Mouse (Mus musculus): ENCODE measurements at regions not wholly inside any gene's neighbourhood (a gene's known extent, or its start where the extent isn't known, plus 50 kb on each side); places are given as distances from the start of the nearest gene placed in this dataset.
A peak's percentile ranks its signal among the peaks of the same experiment; 100 is the strongest.

GRCm38 (mm10) chr7:116596914-116597313, 92.7 kb downstream of the Nucb2 start:
- no peaks in the 10 kb centered on the region for H3K4me1 ChIP-seq (ENCODE audit: control insufficient read depth, insufficient read depth, low read length)
- no peak overlapping the region for H3K27ac ChIP-seq (ENCODE audit: low read length)
- H3K9ac ChIP-seq (ENCODE audit: low read depth, low read length), result no peak overlapping the region
- H3K27me3 ChIP-seq (ENCODE audit: control insufficient read depth, insufficient read depth, low read depth, low read length), result no peaks in the 10 kb centered on the region
- no peak overlapping the region for H3K4me3 ChIP-seq (ENCODE audit: low read depth, low read length)
- no peaks in the 10 kb centered on the region for H3K36me3 ChIP-seq (ENCODE audit: control insufficient read depth, insufficient read depth, low read length)
- H3K9me3 ChIP-seq (replicated peaks; ENCODE audit: control insufficient read depth, low read length, poor library complexity, severe bottlenecking), result peaks cover 13% of the 10 kb centered on the region
- ATAC-seq, result no peak
- H3K4me2 ChIP-seq (ENCODE audit: low read length), result no peak overlapping the region

DNA sequence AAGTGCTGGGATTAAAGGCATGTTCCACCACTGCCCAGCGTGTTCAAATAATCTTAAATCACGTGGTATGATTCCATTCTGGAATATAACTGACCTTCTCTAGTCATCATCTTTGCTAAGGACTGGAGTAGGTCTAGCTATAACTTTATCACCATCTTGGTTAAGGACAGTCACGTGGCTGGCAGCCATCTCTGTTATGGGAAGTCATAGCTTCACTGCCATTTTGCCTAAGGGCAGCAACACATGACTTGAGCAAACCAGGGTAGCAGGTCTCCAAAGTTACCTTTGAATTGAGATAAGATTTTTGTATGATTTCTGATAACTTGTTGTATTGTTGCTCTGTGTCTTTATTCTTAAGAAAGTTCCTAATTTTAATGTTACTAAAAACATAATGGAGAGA, 96.2 kb downstream of the Nucb2 start:
- no peak for ATAC-seq
- H3K4me2 ChIP-seq (ENCODE audit: low read length), result no peak overlapping the region
- H3K27me3 ChIP-seq (ENCODE audit: control insufficient read depth, insufficient read depth, low read depth, low read length), result no peaks in the 10 kb centered on the region
- no peak overlapping the region for H3K9ac ChIP-seq (ENCODE audit: low read depth, low read length)
- no peak overlapping the region for H3K27ac ChIP-seq (ENCODE audit: low read length)
- H3K4me3 ChIP-seq (ENCODE audit: low read depth, low read length), result no peak overlapping the region
- WGBS, result 86% methylated on average over 3 of the region's 3 CpGs
- no peaks in the 10 kb centered on the region for H3K36me3 ChIP-seq (ENCODE audit: control insufficient read depth, insufficient read depth, low read length)
- peaks cover 13% of the 10 kb centered on the region for H3K9me3 ChIP-seq (replicated peaks; ENCODE audit: control insufficient read depth, low read length, poor library complexity, severe bottlenecking)
- H3K4me1 ChIP-seq (ENCODE audit: control insufficient read depth, insufficient read depth, low read length), result no peaks in the 10 kb centered on the region

- Histone ChIP-seq H3K27me3 (ENCODE audit: control insufficient read depth, insufficient read depth, low read depth, low read length) (no peaks in the 10 kb centered on the region), H3K4me3 (ENCODE audit: low read depth, low read length) (no peak overlapping the region), H3K9ac (ENCODE audit: low read depth, low read length) (no peak overlapping the region), H3K4me2 (ENCODE audit: low read length) (no peak overlapping the region), H3K4me1 (ENCODE audit: control insufficient read depth, insufficient read depth, low read length) (no peaks in the 10 kb centered on the region; the same call in 1 of the 2 replicates), H3K36me3 (ENCODE audit: control insufficient read depth, insufficient read depth, low read length) (no peaks in the 10 kb centered on the region), H3K27ac (ENCODE audit: low read length) (no peak overlapping the region), H3K9me3 (replicated peaks; ENCODE audit: control insufficient read depth, low read length, poor library complexity, severe bottlenecking) (peaks cover 12% of the 10 kb centered on the region)
- 90% methylated on average over 6 of the region's 6 CpGs for WGBS
- ATAC-seq, result no peak
Measured at GRCm38 (mm10) chr7:116603167-116603839, 99.1 kb downstream of the Nucb2 start.

DNA sequence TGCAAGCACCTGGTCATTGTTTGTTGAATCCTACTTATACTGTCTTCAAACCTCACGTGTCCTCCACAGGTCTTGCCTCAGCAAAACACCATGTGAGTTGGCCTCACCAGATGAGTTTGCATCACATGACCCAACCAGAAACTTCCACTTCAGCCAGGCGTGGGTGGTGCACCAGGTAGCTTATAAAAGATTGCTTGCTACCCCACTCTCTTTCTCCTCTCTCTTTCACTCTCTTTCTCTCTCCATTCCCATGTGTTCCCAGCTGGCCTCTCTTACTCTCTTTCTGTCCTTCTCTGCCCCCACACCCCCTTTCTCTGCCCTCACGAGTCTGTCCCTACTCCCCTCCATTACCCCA, 99.6 kb downstream of the Nucb2 start:
- Histone ChIP-seq H3K4me3 (ENCODE audit: low read depth, low read length) (no peak overlapping the region), H3K9ac (ENCODE audit: low read depth, low read length) (no peak overlapping the region), H3K36me3 (ENCODE audit: control insufficient read depth, insufficient read depth, low read length) (no peaks in the 10 kb centered on the region), H3K4me1 (ENCODE audit: control insufficient read depth, insufficient read depth, low read length) (no peaks in the 10 kb centered on the region; the same call in 1 of the 2 replicates), H3K27ac (ENCODE audit: low read length) (no peak overlapping the region), H3K27me3 (ENCODE audit: control insufficient read depth, insufficient read depth, low read depth, low read length) (no peaks in the 10 kb centered on the region), H3K4me2 (ENCODE audit: low read length) (no peak overlapping the region), H3K9me3 (replicated peaks; ENCODE audit: control insufficient read depth, low read length, poor library complexity, severe bottlenecking) (peaks cover 10% of the 10 kb centered on the region)
- 90% methylated on average over 3 of the region's 3 CpGs for WGBS
- ATAC-seq, result no peak

DNA sequence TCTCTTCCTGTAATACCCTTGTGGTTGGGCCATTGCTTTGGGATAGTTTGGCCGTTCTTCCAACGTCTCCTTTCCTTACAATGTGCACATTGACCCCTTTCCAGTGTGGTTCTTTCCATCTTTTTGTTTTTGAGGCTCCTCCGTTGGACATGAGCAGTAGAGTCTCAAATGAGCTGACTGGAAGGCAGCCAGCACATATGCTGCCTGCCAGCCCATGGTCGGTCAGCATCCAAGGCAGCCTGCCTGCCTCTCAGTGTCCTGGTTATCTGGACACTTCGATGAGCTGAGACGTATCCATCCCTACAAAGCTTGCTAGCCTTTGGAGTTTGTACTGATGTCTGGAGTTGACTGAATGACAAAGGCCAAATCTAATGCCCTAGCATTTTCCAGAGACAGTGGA, 102.1 kb downstream of the Nucb2 start:
- H3K9me3 ChIP-seq (replicated peaks; ENCODE audit: control insufficient read depth, low read length, poor library complexity, severe bottlenecking), result peaks cover 5% of the 10 kb centered on the region
- no peak overlapping the region for H3K4me3 ChIP-seq (ENCODE audit: low read depth, low read length)
- no peak for ATAC-seq
- 76% methylated on average over 6 of the region's 6 CpGs for WGBS
- no peaks in the 10 kb centered on the region for H3K36me3 ChIP-seq (ENCODE audit: control insufficient read depth, insufficient read depth, low read length)
- no peak overlapping the region for H3K9ac ChIP-seq (ENCODE audit: low read depth, low read length)
- H3K4me1 ChIP-seq (ENCODE audit: control insufficient read depth, insufficient read depth, low read length), result no peaks in the 10 kb centered on the region; the same call in 1 of the 2 replicates
- H3K4me2 ChIP-seq (ENCODE audit: low read length), result no peak overlapping the region
- H3K27me3 ChIP-seq (ENCODE audit: control insufficient read depth, insufficient read depth, low read depth, low read length), result no peaks in the 10 kb centered on the region
- H3K27ac ChIP-seq (ENCODE audit: low read length), result no peak overlapping the region

- no peaks in the 10 kb centered on the region for H3K9me3 ChIP-seq (replicated peaks; ENCODE audit: control insufficient read depth, low read length, poor library complexity, severe bottlenecking)
- no peaks in the 10 kb centered on the region for H3K27me3 ChIP-seq (ENCODE audit: control insufficient read depth, insufficient read depth, low read depth, low read length)
- 65% methylated on average over 6 of the region's 6 CpGs for WGBS
- H3K36me3 ChIP-seq (ENCODE audit: control insufficient read depth, insufficient read depth, low read length), result no peaks in the 10 kb centered on the region
- H3K4me2 ChIP-seq (ENCODE audit: low read length), result no peak overlapping the region
- no peak overlapping the region for H3K27ac ChIP-seq (ENCODE audit: low read length)
- no peak overlapping the region for H3K4me3 ChIP-seq (ENCODE audit: low read depth, low read length)
- H3K4me1 ChIP-seq (ENCODE audit: control insufficient read depth, insufficient read depth, low read length), result no peaks in the 10 kb centered on the region; the same call in 1 of the 2 replicates
- H3K9ac ChIP-seq (ENCODE audit: low read depth, low read length), result no peak overlapping the region
- ATAC-seq, result no peak
Measured at GRCm38 (mm10) chr7:116606751-116607483, 102.7 kb downstream of the Nucb2 start.

DNA sequence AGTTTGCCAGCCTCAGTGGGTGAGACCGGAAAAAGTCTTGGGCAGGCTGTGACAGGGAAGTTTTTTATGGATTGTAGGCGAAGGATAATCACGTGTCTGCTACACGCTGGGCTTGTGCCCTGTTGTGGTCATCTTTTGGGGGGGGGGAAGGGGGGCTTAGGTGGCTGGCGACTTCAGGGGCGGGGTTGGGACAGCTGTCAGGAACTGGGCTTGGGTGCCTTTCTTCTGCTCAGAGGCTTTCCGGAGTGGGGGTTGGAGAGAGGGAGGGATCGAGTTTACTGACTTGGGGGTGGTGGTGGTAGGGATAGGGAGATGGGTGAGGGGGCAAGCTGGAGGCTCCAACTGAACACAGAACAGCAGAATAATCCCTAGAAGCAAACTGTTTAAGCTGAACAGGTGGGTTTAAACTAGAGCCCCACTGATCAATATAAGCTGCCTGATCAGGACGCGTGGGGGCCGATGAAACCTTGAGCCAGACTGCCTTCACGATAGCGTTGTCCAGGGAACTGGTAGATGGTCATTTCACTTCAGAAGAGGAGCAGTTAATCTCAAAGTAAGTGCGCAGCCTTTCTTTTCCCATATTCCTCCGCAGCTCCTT, 103.6 kb downstream of the Nucb2 start:
- H3K4me2 ChIP-seq (ENCODE audit: low read length), result peak overlapping the region; percentile 72
- 7% methylated on average over 15 of the region's 15 CpGs for WGBS
- no peaks in the 10 kb centered on the region for H3K36me3 ChIP-seq (ENCODE audit: control insufficient read depth, insufficient read depth, low read length)
- no peaks in the 10 kb centered on the region for H3K9me3 ChIP-seq (replicated peaks; ENCODE audit: control insufficient read depth, low read length, poor library complexity, severe bottlenecking)
- H3K9ac ChIP-seq (ENCODE audit: low read depth, low read length), result no peak overlapping the region; the same call in 1 of the 2 replicates
- no peaks in the 10 kb centered on the region for H3K27me3 ChIP-seq (ENCODE audit: control insufficient read depth, insufficient read depth, low read depth, low read length)
- no peaks in the 10 kb centered on the region; the same call in 1 of the 2 replicates for H3K4me1 ChIP-seq (ENCODE audit: control insufficient read depth, insufficient read depth, low read length)
- no peak overlapping the region for H3K27ac ChIP-seq (ENCODE audit: low read length)
- peak overlapping the region; percentile 29 for H3K4me3 ChIP-seq (ENCODE audit: low read depth, low read length)
- peak; percentile 62 for ATAC-seq

- peak; percentile 72 for ATAC-seq
- no peaks in the 10 kb centered on the region for H3K9me3 ChIP-seq (replicated peaks; ENCODE audit: control insufficient read depth, low read length, poor library complexity, severe bottlenecking)
- H3K27ac ChIP-seq (ENCODE audit: low read length), result no peak overlapping the region
- no peaks in the 10 kb centered on the region for H3K27me3 ChIP-seq (ENCODE audit: control insufficient read depth, insufficient read depth, low read depth, low read length)
- H3K9ac ChIP-seq (ENCODE audit: low read depth, low read length), result no peak overlapping the region
- WGBS, result 28% methylated on average over 15 of the region's 15 CpGs
- H3K36me3 ChIP-seq (ENCODE audit: control insufficient read depth, insufficient read depth, low read length), result no peaks in the 10 kb centered on the region
- H3K4me2 ChIP-seq (ENCODE audit: low read length), result peak overlapping the region; percentile 72
- H3K4me3 ChIP-seq (ENCODE audit: low read depth, low read length), result peak overlapping the region; percentile 29
- no peaks in the 10 kb centered on the region; the same call in 1 of the 2 replicates for H3K4me1 ChIP-seq (ENCODE audit: control insufficient read depth, insufficient read depth, low read length)
Measured at GRCm38 (mm10) chr7:116608350-116609085, 104.3 kb downstream of the Nucb2 start.
